Mouse (Mus musculus) olfactory bulb, adult 2 months (tissue): ENCODE data around the gene 4931406C07Rik. TPM values are rescaled to one million over a fixed set of nuclear protein-coding genes. Genes with fewer than 3 reads are reported as not detected.

ENCODE experiments used
- H3K27ac ChIP-seq: fragments of 200-500 bp; 2 replicates; pipeline ENCODE4 v1.5.1; 2012; ENCODE audit warnings: low read depth, low read length; ENCODE audit not compliant: insufficient read depth
- H3K4me1 ChIP-seq: fragments of 200-500 bp; 2 replicates; pipeline ENCODE4 v1.6.1; 2012; ENCODE audit warnings: low read length; ENCODE audit not compliant: control insufficient read depth, insufficient read depth
- H3K4me3 ChIP-seq: fragments of 200-500 bp; 2 replicates; pipeline ENCODE4 v1.5.1; 2012; ENCODE audit warnings: mild to moderate bottlenecking, low read depth, low read length, moderate library complexity; ENCODE audit not compliant: insufficient read depth
- CTCF ChIP-seq: fragments of 200-500 bp; IDR thresholded peaks from 2 replicates; pipeline ENCODE4 v1.5.1; 2012; ENCODE audit warnings: low read depth, mild to moderate bottlenecking, low read length, moderate library complexity; ENCODE audit not compliant: insufficient read depth
- POLR2A ChIP-seq: fragments of 200-500 bp; IDR thresholded peaks from 2 replicates; pipeline ENCODE4 v1.6.1; 2012; ENCODE audit warnings: mild to moderate bottlenecking, low read depth, low read length, moderate library complexity; ENCODE audit not compliant: insufficient read depth
- WGBS: fragments of 180-500 bp; shearing (Covaris S2); methylation state at CpG from one replicate; pipeline ENCODE4 v1.1.7; 2018; 5-methylcytosine and 5-hydroxymethylcytosine counted together
- polyA plus RNA-seq: library from polyadenylated mRNA; stranded (reverse); fragments of >200 nt; gene quantifications from 2 replicates; pipeline ENCODE4 v1.2.4, GENCODE M21; 2012; ENCODE audit warnings: low replicate concordance; ENCODE audit not compliant: missing spikeins, insufficient read depth, insufficient read length

The 4931406C07Rik gene
- polyA plus RNA-seq, 1 experiment: not detected

GRCm38 (mm10) chr9:15242130-15242529 is 64.1 kb downstream of the 4931406C07Rik start:
- Histone ChIP-seq H3K4me1 (peaks cover 18% of the 10 kb centered on the region), H3K4me3 (no peak overlapping the region), H3K27ac (no peak overlapping the region)
- WGBS: 95% methylated on average over 1 of the region's 1 CpGs
- TF ChIP-seq CTCF: no peak
- no peak for TF ChIP-seq POLR2A

- 55% methylated on average over 9 of the region's 9 CpGs for WGBS
- Histone ChIP-seq H3K4me1 (peaks cover 18% of the 10 kb centered on the region), H3K27ac (no peak overlapping the region), H3K4me3 (no peak overlapping the region)
- TF ChIP-seq POLR2A (no peak), CTCF (no peak)
Observed at GRCm38 (mm10) chr9:15241596-15241939, 64.7 kb downstream of the 4931406C07Rik start.

- 73% methylated on average over 6 of the region's 6 CpGs for WGBS
Observed at GRCm38 (mm10) chr9:15240863-15241595, 65.2 kb downstream of the 4931406C07Rik start.

GRCm38 (mm10) chr9:15240006-15240405 is 66.2 kb downstream of the 4931406C07Rik start:
- Histone ChIP-seq H3K4me3 (no peak overlapping the region), H3K27ac (no peak overlapping the region), H3K4me1 (peaks cover 18% of the 10 kb centered on the region)
- TF ChIP-seq CTCF: no peak
- WGBS: 96% methylated on average over 6 of the region's 6 CpGs

More at GRCm38 (mm10) chr9:15240863-15241595, 65.2 kb downstream of the 4931406C07Rik start:
- Histone ChIP-seq H3K4me3 (no peak overlapping the region), H3K4me1 (peaks cover 18% of the 10 kb centered on the region), H3K27ac (no peak overlapping the region)
- TF ChIP-seq POLR2A: no peak
- no peak for TF ChIP-seq CTCF

- peaks cover 18% of the 10 kb centered on the region for H3K4me1 ChIP-seq
- peak within 1 kb of the TSS; percentile 27 for H3K27ac ChIP-seq
- peak within 1 kb of the TSS; percentile 71 for H3K4me3 ChIP-seq
- 5% methylated on average over 35 of the region's 35 CpGs for WGBS
- TF ChIP-seq CTCF (no peak), POLR2A (no peak)
Observed at GRCm38 (mm10) chr9:15239042-15239925, 67.0 kb downstream of the 4931406C07Rik start, which contains the start of gene Vstm5. Gene Vstm5 (plus strand): TSS chr9:15239045.

GRCm38 (mm10) chr9:15238297-15238990 is 67.8 kb downstream of the 4931406C07Rik start:
- 81% methylated on average over 16 of the region's 16 CpGs for WGBS
- TF ChIP-seq POLR2A (no peak), CTCF (no peak)
- peak overlapping the region; percentile 71 for H3K4me3 ChIP-seq
- peaks cover 18% of the 10 kb centered on the region for H3K4me1 ChIP-seq
- no peak overlapping the region for H3K27ac ChIP-seq

- no peak overlapping the region for H3K27ac ChIP-seq
- 64% methylated on average over 14 of the region's 14 CpGs for WGBS
- TF ChIP-seq POLR2A: no peak
- no peak for TF ChIP-seq CTCF
- no peak overlapping the region for H3K4me3 ChIP-seq
- peaks cover 18% of the 10 kb centered on the region for H3K4me1 ChIP-seq
Observed at GRCm38 (mm10) chr9:15237516-15238296, 68.5 kb downstream of the 4931406C07Rik start.

- H3K4me1 ChIP-seq: peaks cover 18% of the 10 kb centered on the region
- H3K4me3 ChIP-seq: no peak overlapping the region
- no peak for TF ChIP-seq CTCF
- TF ChIP-seq POLR2A: no peak
- WGBS: 89% methylated on average over 3 of the region's 3 CpGs
- no peak overlapping the region for H3K27ac ChIP-seq
Observed at GRCm38 (mm10) chr9:15235986-15236385, 70.3 kb downstream of the 4931406C07Rik start.
